Mouse (Mus musculus): ENCODE data around the gene Dcaf11. TPM values are rescaled to one million over a fixed set of nuclear protein-coding genes. Genes with fewer than 3 reads are reported as not detected.

Dcaf11 gene
- polyA plus RNA-seq, 1 experiment from 2014 or later = 53.9 TPM

GRCm38 (mm10) chr14:55520451-55521361, 39.1 kb upstream of the Dcaf11 start:
- H3K4me1 ChIP-seq (ENCODE audit: insufficient read depth) = no peaks in the 10 kb centered on the region
- H3K9ac ChIP-seq = peak overlapping the region; percentile 38
- no peak overlapping the region for H3K27ac ChIP-seq (ENCODE audit: low read depth)
- H3K9me3 ChIP-seq (ENCODE audit: low read depth, low read length) = no peaks in the 10 kb centered on the region
- H3K27me3 ChIP-seq (ENCODE audit: insufficient read depth, low read length) = peaks cover 28% of the 10 kb centered on the region
- no peaks in the 10 kb centered on the region for H3K36me3 ChIP-seq (ENCODE audit: insufficient read depth)
- peak overlapping the region; percentile 45 for H3K4me3 ChIP-seq (ENCODE audit: low read depth, low read length)
- under 1% methylated on average over 61 of the region's 61 CpGs for WGBS
- peak overlapping the region; percentile 92 for H3K4me2 ChIP-seq
- peak; percentile 61; the same call in 1 of the 2 replicates for ATAC-seq (ENCODE audit: insufficient read depth)
- TF ChIP-seq CTCF (IDR thresholded peaks at IDR 0.05; ENCODE audit: low read depth) = 0 out of 2 replicates have a peak, but pooled peaks have one; percentile 24
- peak; percentile 62 for DNase-seq

DNA sequence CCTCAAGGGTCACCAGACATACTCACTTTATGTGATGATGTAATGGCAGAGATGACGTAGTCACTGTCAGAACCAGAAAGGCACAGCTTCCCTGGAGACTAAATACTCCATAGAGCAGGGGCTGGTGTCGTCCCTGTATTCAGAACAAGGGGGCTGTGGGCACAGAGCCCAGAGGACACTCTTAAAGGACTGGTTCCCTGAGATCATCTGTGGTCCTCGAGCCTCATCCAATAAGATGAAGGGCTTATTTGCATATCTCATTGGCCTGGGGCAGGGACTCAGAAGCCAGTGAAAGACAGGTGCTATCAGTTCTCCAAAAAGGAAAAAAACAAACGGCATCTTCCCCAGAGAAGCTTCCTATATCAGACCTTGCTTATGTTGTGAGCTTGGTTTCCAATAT, 35.7 kb upstream of the Dcaf11 start:
- no peak for ATAC-seq (ENCODE audit: insufficient read depth)
- no peak for TF ChIP-seq CTCF (IDR thresholded peaks at IDR 0.05; ENCODE audit: low read depth)
- H3K4me3 ChIP-seq (ENCODE audit: low read depth, low read length) = no peak overlapping the region
- H3K9ac ChIP-seq = no peak overlapping the region
- 41% methylated on average over 4 of the region's 4 CpGs for WGBS
- DNase-seq = no peak
- no peaks in the 10 kb centered on the region for H3K36me3 ChIP-seq (ENCODE audit: insufficient read depth)
- no peak overlapping the region for H3K27ac ChIP-seq (ENCODE audit: low read depth)
- H3K4me1 ChIP-seq (ENCODE audit: insufficient read depth) = no peaks in the 10 kb centered on the region
- H3K4me2 ChIP-seq = no peak overlapping the region
- H3K27me3 ChIP-seq (ENCODE audit: insufficient read depth, low read length) = peaks cover 28% of the 10 kb centered on the region
- no peaks in the 10 kb centered on the region for H3K9me3 ChIP-seq (ENCODE audit: low read depth, low read length)

DNA sequence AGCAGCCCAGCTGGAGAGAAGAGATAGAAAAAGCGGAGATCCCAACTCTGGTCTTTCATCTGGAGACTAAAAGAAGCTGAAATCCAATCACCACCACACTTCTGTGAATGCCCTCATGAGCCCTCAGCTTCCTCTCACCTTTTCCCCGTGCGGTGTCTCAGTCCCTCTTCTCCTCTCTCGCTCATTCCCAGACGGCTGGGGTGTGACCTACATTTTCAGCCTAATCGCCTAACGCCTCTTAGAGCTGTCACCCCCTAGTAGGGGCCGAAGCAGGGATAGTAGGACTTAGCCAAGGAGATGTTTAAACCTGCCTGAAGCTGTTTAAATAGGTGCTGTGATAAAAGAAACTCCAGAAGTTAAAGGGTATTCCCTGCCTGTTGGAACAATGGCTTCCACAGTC, 35.0 kb upstream of the Dcaf11 start, which contains the start of gene Nrl:
Gene Nrl (minus strand): TSS at position 197 of the 400 bp plus-strand sequence.
- no peaks in the 10 kb centered on the region for H3K4me1 ChIP-seq (ENCODE audit: insufficient read depth)
- 7% methylated on average over 8 of the region's 8 CpGs for WGBS
- H3K27me3 ChIP-seq (ENCODE audit: insufficient read depth, low read length) = peaks cover 24% of the 10 kb centered on the region
- no peak for TF ChIP-seq CTCF (IDR thresholded peaks at IDR 0.05; ENCODE audit: low read depth)
- H3K9me3 ChIP-seq (ENCODE audit: low read depth, low read length) = no peaks in the 10 kb centered on the region
- no peak within 1 kb of the TSS for H3K27ac ChIP-seq (ENCODE audit: low read depth)
- ATAC-seq (ENCODE audit: insufficient read depth) = no peak
- H3K4me3 ChIP-seq (ENCODE audit: low read depth, low read length) = no peak within 1 kb of the TSS
- DNase-seq = no peak
- no peaks in the 10 kb centered on the region for H3K36me3 ChIP-seq (ENCODE audit: insufficient read depth)
- no peak within 1 kb of the TSS for H3K9ac ChIP-seq
- no peak within 1 kb of the TSS for H3K4me2 ChIP-seq

- no peak overlapping the region for H3K27ac ChIP-seq (ENCODE audit: low read depth)
- no peaks in the 10 kb centered on the region for H3K4me1 ChIP-seq (ENCODE audit: insufficient read depth)
- H3K36me3 ChIP-seq (ENCODE audit: insufficient read depth) = no peaks in the 10 kb centered on the region
- no peaks in the 10 kb centered on the region for H3K9me3 ChIP-seq (ENCODE audit: low read depth, low read length)
- WGBS = 66% methylated on average over 2 of the region's 2 CpGs
- no peak overlapping the region for H3K9ac ChIP-seq
- H3K4me2 ChIP-seq = no peak overlapping the region
- H3K4me3 ChIP-seq (ENCODE audit: low read depth, low read length) = no peak overlapping the region
- ATAC-seq (ENCODE audit: insufficient read depth) (no peak), DNase-seq (no peak)
- TF ChIP-seq CTCF (IDR thresholded peaks at IDR 0.05; ENCODE audit: low read depth) = no peak
- peaks cover 7% of the 10 kb centered on the region for H3K27me3 ChIP-seq (ENCODE audit: insufficient read depth, low read length)
These were observed 33.1 kb upstream of the Dcaf11 start for GRCm38 (mm10) chr14:55526674-55527073.

- no peak for ATAC-seq (ENCODE audit: insufficient read depth)
- peak; percentile 40; the same call in 1 of the 2 replicates for TF ChIP-seq CTCF (IDR thresholded peaks at IDR 0.05; ENCODE audit: low read depth)
- H3K9me3 ChIP-seq (ENCODE audit: low read depth, low read length) = no peaks in the 10 kb centered on the region
These were observed 31.9 kb upstream of the Dcaf11 start for GRCm38 (mm10) chr14:55527940-55528339.

DNA sequence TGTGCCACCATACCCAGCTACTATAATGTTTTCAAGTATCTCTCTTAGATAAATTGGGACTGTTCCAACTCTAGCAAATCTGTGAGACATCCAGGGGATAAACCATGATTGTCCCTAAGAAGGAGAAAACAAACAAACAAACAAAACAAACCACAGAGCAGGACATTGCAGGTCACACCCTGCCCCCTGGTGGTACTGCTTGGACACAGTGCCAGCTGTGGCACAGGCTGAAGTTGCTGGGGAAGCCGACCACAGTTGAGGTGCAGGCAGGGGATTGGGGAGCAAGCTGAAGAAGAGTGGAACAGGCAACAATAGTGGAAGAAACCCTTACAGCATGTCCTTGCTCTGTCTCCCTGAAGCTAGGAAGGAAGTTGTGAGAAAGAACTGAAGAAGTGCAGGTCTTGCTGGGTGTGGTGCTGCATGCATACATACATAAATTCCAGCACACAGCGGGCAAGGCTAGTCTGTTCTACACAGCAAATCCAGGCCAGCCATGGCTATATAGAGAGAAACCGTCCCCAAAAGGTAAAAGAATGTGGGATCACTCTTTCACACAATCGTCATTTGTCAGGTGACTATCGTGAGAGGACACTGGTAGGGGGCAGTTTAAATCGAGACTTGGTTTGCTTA, 23.6 kb upstream of the Dcaf11 start:
- Histone ChIP-seq H3K4me3 (ENCODE audit: low read depth, low read length) (no peak overlapping the region), H3K4me2 (no peak overlapping the region), H3K27ac (ENCODE audit: low read depth) (no peak overlapping the region), H3K27me3 (ENCODE audit: insufficient read depth, low read length) (no peaks in the 10 kb centered on the region), H3K9me3 (ENCODE audit: low read depth, low read length) (no peaks in the 10 kb centered on the region), H3K9ac (no peak overlapping the region), H3K4me1 (ENCODE audit: insufficient read depth) (0 out of 2 replicates have a peak, but pooled peaks cover under 1% of the 10 kb centered on the region), H3K36me3 (ENCODE audit: insufficient read depth) (no peaks in the 10 kb centered on the region)
- TF ChIP-seq CTCF (IDR thresholded peaks at IDR 0.05; ENCODE audit: low read depth) = peak; percentile 86
- WGBS = 31% methylated on average over 6 of the region's 6 CpGs
- ATAC-seq (ENCODE audit: insufficient read depth) (no peak), DNase-seq (peak; percentile 67)

More at GRCm38 (mm10) chr14:55527940-55528339, 31.9 kb upstream of the Dcaf11 start:
- Histone ChIP-seq H3K27ac (ENCODE audit: low read depth) (no peak overlapping the region), H3K4me1 (ENCODE audit: insufficient read depth) (no peaks in the 10 kb centered on the region), H3K27me3 (ENCODE audit: insufficient read depth, low read length) (no peaks in the 10 kb centered on the region; the same call in 1 of the 2 replicates), H3K4me2 (no peak overlapping the region), H3K9ac (no peak overlapping the region), H3K4me3 (ENCODE audit: low read depth, low read length) (no peak overlapping the region), H3K36me3 (ENCODE audit: insufficient read depth) (no peaks in the 10 kb centered on the region)
- peak; percentile 72 for DNase-seq
- 23% methylated on average over 3 of the region's 3 CpGs for WGBS
